Mouse (Mus musculus): ENCODE data around the gene Ptgr1.

Ptgr1 gene

DNA sequence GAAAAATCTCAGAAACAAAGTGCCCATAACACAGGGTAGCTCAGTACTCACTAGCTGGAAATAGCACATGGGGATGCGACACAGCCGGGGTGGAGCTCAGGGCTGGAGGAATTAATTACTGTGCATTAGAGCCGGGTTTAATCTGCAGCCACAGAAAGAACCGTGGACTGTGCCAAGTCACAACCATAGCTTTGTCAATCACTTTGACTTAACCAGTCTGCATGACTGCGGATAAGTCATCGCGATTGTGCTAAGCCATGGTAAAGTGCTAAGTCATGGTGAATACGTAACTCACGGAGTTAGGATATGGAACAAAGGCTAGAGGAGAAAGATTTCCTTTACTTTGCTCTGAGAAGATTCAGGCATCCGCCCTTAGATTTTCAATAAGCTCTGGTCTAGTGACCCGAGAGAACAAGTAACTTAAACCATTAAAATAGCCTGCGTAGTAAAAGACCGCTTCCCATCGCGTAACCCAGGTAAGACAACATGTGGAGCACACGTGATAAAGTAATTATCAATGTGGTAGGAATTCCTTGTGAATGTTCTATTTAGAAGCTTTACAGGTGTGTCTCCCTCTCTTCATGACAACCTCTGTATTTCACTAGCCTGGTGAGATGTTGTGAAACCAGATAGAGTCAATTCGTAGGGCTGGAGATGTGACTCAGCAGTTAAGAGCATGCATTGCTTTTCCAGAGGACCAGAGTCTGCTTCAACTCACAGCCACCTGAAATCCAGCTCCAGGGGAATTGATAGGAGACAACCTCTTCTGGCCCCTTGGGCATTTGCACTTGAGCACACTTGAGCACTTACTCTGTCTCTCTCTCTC, 3.9 kb upstream of the Ptgr1 start:
- no peak for DNase-seq (ENCODE audit: low read depth, low spot score)

DNA sequence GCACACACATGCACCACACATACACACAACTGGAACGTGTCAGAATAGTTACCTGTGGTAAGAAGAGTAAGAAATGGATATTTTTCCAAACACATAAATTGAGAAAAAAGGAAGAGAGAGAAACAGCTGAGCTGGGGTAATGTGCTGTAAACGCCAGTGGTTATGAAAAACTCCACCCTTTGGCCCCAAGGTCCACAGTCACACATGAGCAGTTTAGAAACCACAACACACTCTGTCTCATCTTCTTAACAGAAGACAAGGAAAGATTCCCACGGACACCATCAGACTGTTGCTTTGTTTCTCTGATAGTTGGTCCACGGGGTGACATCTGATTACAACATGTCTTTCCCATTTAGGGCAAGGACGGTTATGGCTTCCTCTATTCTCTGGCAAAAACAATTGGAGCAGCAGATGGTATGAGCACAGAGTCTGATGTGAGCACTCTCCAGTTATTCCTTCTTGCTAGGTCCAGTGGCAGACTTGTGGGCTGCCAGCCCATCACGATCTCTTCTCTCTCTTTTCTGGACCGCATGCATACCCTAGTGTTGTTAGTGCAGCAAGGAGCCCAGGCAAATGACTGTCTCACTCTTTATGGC, 2.5 kb upstream of the Ptgr1 start:
- DNase-seq (ENCODE audit: low read depth, low spot score): no peak

GRCm38 (mm10) chr4:58985157-58985648, 1.7 kb downstream of the Ptgr1 start:
- DNase-seq (ENCODE audit: low read depth, low spot score): peak; percentile 89

- no peak for DNase-seq (ENCODE audit: low read depth, low spot score)
Observed at GRCm38 (mm10) chr4:58982806-58983205, 4.1 kb downstream of the Ptgr1 start.

GRCm38 (mm10) chr4:58981421-58981820, 5.5 kb downstream of the Ptgr1 start:
- no peak for DNase-seq (ENCODE audit: low read depth, low spot score)

DNA sequence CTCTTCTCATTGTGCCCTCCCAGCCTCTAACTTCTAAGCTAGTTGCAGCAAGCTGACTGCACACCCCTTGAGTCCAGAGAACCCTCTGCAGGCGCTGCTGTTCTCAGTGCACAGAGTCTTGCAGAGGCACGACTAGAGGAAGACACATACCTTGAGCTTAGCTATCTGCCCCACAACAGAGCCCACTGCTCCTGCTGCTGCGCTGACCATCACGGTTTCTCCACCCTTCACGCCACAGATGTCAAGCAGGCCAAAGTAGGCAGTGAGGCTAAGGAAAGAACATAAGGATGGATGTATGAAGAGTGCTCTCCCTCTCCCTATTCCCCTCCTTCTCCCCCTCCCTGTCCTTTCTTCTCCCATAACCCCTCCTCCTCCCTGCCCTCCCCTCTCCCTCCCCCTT, 11.2 kb downstream of the Ptgr1 start:
- DNase-seq (ENCODE audit: low read depth, low spot score): no peak

DNA sequence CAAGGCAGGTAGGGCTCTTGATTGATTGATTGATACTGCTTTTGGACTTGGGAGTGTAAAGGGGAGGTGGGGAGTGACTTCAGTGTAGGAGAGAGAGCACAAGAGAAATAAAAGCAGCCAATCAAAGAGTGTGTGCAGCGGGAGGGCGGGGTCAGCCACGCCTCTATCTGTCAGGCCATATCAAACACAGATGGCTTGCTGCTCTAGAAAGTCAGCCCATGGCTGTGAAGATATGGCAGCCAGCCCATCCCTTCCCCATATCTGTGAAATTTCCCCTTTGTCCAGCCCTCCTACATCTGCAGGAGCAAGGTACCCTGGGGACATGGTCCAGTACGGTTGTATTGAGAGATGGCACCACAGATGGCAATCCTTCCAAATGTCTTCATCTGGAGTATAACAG, 16.2 kb downstream of the Ptgr1 start:
- DNase-seq (ENCODE audit: low read depth, low spot score): no peak

DNA sequence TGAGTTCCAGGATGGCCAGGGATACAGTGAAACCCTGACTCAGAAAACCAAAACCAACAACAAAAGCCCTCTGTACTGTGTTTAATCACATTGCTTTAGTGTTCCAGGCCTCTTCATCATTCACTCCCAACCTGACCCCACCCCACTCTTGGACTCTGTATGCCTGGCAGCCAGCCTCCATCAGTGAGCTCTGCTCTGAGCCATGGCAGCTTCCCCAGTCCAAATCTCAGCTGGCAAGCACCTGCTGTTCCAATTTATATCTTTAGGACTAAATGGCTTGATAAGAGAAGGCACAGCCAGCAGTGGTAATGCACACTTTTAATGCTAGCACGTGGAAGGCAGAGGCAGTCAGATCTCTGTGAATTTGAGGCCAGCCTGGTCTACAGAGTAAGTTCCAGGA, 21.8 kb downstream of the Ptgr1 start:
- DNase-seq (ENCODE audit: low read depth, low spot score): no peak

- DNase-seq (ENCODE audit: low read depth, low spot score): no peak
Observed at GRCm38 (mm10) chr4:58963271-58963670, 23.6 kb downstream of the Ptgr1 start.

DNA sequence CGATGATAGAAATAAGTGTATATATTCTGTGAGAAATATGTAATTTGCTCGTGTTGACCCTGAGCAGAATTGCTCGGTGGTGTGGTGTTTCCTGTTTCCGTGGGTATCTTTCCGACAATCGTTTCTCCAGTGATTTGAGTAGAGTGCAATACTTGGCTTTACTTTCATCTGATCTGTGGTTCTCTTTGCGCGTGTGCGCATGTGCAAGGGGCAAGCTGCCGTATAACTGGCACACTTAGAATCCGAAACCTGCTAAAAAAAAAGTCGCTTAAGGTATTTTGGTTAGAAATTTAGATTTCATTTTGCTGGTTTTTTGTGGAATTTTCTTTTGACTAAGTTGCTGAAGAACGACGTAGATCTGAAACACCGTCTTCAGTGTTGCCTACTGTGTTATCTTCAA, 25.2 kb downstream of the Ptgr1 start:
- no peak for DNase-seq (ENCODE audit: low read depth, low spot score)

GRCm38 (mm10) chr4:58952630-58953029, 34.3 kb downstream of the Ptgr1 start:
- DNase-seq (ENCODE audit: low read depth, low spot score): no peak

DNA sequence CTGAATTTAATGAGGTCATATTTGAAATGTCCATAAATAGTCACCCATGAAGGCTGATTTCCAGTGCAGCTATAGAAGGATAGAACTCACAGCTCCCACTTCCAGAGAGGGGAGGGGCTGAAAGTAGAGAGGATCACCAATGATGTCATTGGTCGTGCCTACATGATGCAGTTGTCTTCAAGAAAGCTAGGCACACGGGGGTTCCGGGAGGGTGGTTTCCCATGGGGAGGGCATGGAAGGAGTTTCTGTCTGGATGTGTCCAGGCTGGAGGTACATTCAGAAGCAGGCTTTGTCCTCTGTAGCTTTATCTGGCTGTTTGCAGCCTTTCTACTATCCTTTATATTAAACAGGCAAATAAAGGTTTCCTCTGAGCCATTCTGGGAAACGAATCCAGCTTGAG, 38.5 kb downstream of the Ptgr1 start:
- no peak for DNase-seq (ENCODE audit: low read depth, low spot score)

GRCm38 (mm10) chr4:58944695-58945094, 42.2 kb downstream of the Ptgr1 start:
- DNase-seq (ENCODE audit: low read depth, low spot score): no peak

DNA sequence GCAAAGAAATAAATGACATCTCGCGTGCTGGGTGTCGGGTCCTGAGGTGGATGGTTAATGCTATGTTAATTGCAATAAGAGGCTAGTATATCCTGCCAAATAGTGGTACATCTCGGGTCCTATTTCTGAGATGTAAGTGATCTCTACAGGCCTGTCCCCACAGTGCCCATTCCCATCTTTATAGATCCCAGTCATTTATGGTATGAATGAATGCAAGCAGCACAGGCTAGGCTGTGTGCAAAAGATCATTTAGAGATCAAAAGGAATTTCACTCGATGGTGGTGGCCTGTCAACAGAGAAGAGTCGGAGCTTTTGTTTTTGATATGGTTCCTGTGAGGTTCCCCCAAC, 42.7 kb downstream of the Ptgr1 start:
- no peak for DNase-seq (ENCODE audit: low read depth, low spot score)

- DNase-seq (ENCODE audit: low read depth, low spot score): peak; percentile 91
Observed at GRCm38 (mm10) chr4:58943420-58944205, 43.3 kb downstream of the Ptgr1 start, which contains the start of gene Zkscan16. TSS of gene Zkscan16 (plus strand) at chr4:58943628.

- no peak for DNase-seq (ENCODE audit: low read depth, low spot score)
Observed at GRCm38 (mm10) chr4:58942942-58943341, 44.0 kb downstream of the Ptgr1 start.

DNA sequence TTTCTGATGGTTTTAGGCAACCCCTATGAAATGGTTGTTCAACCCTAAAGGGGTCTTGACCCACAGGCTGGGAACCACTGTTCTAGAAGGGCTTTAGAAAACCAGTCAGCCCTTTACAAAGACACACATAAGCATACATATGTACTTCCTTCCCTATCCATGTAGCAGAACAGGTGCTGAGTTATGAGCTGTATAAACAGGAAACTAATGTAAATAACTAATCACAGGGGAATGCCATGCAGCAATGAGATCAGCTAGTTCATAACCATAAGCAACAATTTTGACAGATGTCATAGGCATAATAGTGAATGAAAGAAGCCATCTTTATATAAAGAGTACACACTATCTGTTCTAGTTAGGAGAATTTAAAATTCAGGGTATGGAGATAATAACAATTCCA, 45.3 kb downstream of the Ptgr1 start:
- no peak for DNase-seq (ENCODE audit: low read depth, low spot score)

DNA sequence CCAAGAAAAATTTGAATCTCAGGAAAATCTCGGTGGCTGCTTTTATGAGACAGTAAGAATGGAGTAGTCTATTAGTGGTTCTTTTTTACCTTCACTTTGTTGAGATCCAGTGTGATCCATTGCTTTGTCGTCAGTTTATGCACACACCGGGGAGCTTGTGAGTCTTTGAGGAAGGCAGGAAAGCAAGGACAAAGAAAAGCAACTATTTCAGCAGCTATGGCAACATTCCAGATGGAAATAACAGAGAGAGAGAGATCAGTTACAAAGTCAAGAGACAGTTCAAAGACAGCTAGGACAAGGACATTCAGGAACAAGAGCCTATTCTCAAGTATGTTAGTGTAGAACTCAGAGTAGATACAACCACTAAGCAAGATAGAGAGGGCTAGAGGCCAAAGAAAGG, 51.1 kb downstream of the Ptgr1 start:
- no peak for DNase-seq (ENCODE audit: low read depth, low spot score)

DNA sequence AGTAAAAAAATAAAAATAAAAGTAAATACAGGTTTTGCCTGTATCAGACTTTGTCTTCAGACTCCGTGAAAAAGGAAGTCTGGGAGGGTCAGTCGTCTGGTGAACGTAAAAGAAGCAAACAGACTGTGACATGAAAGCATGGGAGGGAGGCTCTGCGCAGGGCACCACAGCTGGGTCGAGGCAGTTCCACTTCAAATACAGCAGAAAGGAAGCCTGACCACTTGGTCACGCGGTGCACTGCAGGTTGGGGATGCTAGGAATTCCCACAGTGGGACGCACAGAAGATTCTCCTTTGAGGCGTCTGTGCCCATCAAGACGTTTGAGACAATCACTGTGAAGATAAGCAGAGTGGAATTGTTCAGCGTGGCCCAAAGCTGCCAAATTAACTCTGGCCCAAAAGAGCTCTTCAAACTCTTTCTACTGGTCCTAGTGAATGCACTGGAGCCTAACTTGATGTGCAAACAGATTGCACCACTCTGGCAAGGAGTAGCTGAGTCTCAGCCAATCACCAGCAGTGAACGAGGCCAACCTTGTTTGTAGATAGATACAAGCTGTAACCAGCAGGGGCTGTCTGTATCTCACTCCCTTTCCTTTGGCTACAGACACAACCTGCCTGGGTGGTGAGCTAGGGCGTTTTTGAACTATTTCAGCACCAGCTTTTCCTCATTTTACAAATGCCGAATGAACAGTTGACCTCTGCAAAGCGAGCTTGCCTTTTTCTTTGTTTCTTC, 52.0 kb downstream of the Ptgr1 start:
- DNase-seq (ENCODE audit: low read depth, low spot score): peak; percentile 84

GRCm38 (mm10) chr4:58934308-58934707, 52.6 kb downstream of the Ptgr1 start:
- no peak for DNase-seq (ENCODE audit: low read depth, low spot score)

DNA sequence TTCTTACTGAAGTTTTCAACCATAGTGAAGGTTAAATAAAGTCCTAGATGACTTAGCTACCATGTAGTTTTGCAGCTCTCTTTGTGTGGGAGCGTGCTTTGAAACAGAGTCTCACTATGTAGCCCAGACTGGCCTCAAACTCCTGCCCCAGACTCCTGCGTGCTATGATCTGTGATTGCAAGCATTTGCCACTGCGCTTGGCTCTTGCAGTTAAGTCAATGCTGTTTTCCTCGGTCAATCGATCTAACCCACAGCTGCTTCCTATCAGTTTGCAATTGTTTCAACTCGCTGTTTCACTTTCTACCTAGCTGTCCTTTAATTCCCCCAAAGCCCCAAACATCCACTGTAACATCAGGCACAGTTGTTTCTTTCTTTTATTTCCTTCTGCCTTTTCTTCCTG, 54.4 kb downstream of the Ptgr1 start:
- no peak for DNase-seq (ENCODE audit: low read depth, low spot score)

DNA sequence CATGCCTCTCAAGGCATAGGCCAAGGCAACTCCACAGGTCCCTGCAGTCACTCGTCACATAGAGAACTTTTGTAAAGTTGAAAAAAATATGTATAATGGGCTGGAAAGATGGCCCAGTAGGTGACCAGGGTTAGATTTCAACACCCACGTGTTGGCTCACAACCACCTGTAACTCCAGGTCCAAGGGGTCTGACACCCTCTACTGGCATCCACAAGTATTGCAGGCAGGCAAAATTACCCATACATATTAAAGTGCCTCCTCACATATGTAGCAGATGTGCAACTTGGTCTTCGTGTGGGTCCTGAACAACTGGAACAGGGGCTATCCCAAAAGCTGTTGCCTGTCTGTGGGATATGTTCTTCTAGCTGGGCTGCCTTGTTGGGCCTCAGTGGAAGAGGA, 59.3 kb downstream of the Ptgr1 start:
- DNase-seq (ENCODE audit: low read depth, low spot score): peak; percentile 51
